Mouse (Mus musculus): Measurements from ENCODE around the gene 1810024B03Rik. TPM values are rescaled to one million over a fixed set of nuclear protein-coding genes. Genes with fewer than 3 reads are reported as not detected.
A peak's percentile ranks its signal among the peaks of the same experiment; 100 is the strongest.
"Not testable (repeated sequence)": the region's sequence is repeated elsewhere in the genome, so short reads cannot be mapped to it uniquely, and the experiment has no call there.

The 1810024B03Rik gene
- polyA plus RNA-seq, 1 experiment from 2014 or later: 1.8 TPM

GRCm38 (mm10) chr2:127166261-127166660 is 41.8 kb downstream of the 1810024B03Rik start:
- not testable (repeated sequence) for H3K36me3 ChIP-seq; H3K27ac ChIP-seq (ENCODE audit: poor library complexity, severe bottlenecking); H3K4me1 ChIP-seq (replicated peaks); ATAC-seq (ENCODE audit: insufficient number of reproducible peaks, low FRiP score); H3K9me3 ChIP-seq (replicated peaks); H3K4me2 ChIP-seq; H3K9ac ChIP-seq; H3K4me3 ChIP-seq
- H3K27me3 ChIP-seq (replicated peaks): peaks cover 21% of the 10 kb centered on the region
- 12% methylated on average over 1 of the region's 1 CpGs for WGBS

GRCm38 (mm10) chr2:127165675-127166074 is 42.4 kb downstream of the 1810024B03Rik start:
- H3K4me2 ChIP-seq: no peak overlapping the region
- no peaks in the 10 kb centered on the region for H3K36me3 ChIP-seq
- ATAC-seq (ENCODE audit: insufficient number of reproducible peaks, low FRiP score): no peak
- H3K9ac ChIP-seq: no peak overlapping the region
- peaks cover 26% of the 10 kb centered on the region for H3K27me3 ChIP-seq (replicated peaks)
- H3K9me3 ChIP-seq (replicated peaks): no peaks in the 10 kb centered on the region
- no peak overlapping the region for H3K4me3 ChIP-seq
- no peak overlapping the region for H3K27ac ChIP-seq (ENCODE audit: poor library complexity, severe bottlenecking)
- no peaks in the 10 kb centered on the region for H3K4me1 ChIP-seq (replicated peaks)
- 49% methylated on average over 4 of the region's 4 CpGs for WGBS

GRCm38 (mm10) chr2:127145699-127146098 is 62.4 kb downstream of the 1810024B03Rik start:
- 72% methylated on average over 3 of the region's 3 CpGs for WGBS

GRCm38 (mm10) chr2:127143158-127144063 is 64.7 kb downstream of the 1810024B03Rik start, which contains the start of gene Itpripl1:
Gene Itpripl1 (minus strand): TSS chr2:127143442.
- no peak within 1 kb of the TSS for H3K27ac ChIP-seq (ENCODE audit: poor library complexity, severe bottlenecking)
- H3K9me3 ChIP-seq (replicated peaks): peaks cover 3% of the 10 kb centered on the region
- peak within 1 kb of the TSS; percentile 85 for H3K4me2 ChIP-seq
- H3K4me3 ChIP-seq: peak within 1 kb of the TSS; percentile 65
- H3K27me3 ChIP-seq (replicated peaks): peaks cover 14% of the 10 kb centered on the region; the same call in 1 of the 2 replicates
- H3K36me3 ChIP-seq: peaks cover 22% of the 10 kb centered on the region
- H3K9ac ChIP-seq: peak within 1 kb of the TSS; percentile 73
- peaks cover 13% of the 10 kb centered on the region for H3K4me1 ChIP-seq (replicated peaks)
- WGBS: 3% methylated on average over 31 of the region's 31 CpGs
- peak; percentile 95 for ATAC-seq (ENCODE audit: insufficient number of reproducible peaks, low FRiP score)

More at GRCm38 (mm10) chr2:127145699-127146098, 62.4 kb downstream of the 1810024B03Rik start:
- Histone ChIP-seq H3K9ac (no peak overlapping the region), H3K4me1 (replicated peaks) (peaks cover 13% of the 10 kb centered on the region), H3K4me2 (no peak overlapping the region), H3K4me3 (no peak overlapping the region), H3K36me3 (peaks cover 9% of the 10 kb centered on the region), H3K27me3 (replicated peaks) (peaks cover 13% of the 10 kb centered on the region; the same call in 1 of the 2 replicates), H3K9me3 (replicated peaks) (peaks cover 2% of the 10 kb centered on the region; the same call in 1 of the 2 replicates), H3K27ac (ENCODE audit: poor library complexity, severe bottlenecking) (no peak overlapping the region)
- no peak for ATAC-seq (ENCODE audit: insufficient number of reproducible peaks, low FRiP score)

- H3K4me1 ChIP-seq (replicated peaks): peaks cover 17% of the 10 kb centered on the region
- no peak for ATAC-seq (ENCODE audit: insufficient number of reproducible peaks, low FRiP score)
- H3K4me3 ChIP-seq: peak overlapping the region; percentile 65
- H3K27me3 ChIP-seq (replicated peaks): peaks cover 14% of the 10 kb centered on the region; the same call in 1 of the 2 replicates
- 14% methylated on average over 6 of the region's 6 CpGs for WGBS
- peaks cover 22% of the 10 kb centered on the region for H3K36me3 ChIP-seq
- H3K9me3 ChIP-seq (replicated peaks): peaks cover 3% of the 10 kb centered on the region
- H3K9ac ChIP-seq: peak overlapping the region; percentile 73
- peak overlapping the region; percentile 85 for H3K4me2 ChIP-seq
- no peak overlapping the region for H3K27ac ChIP-seq (ENCODE audit: poor library complexity, severe bottlenecking)
Observed at GRCm38 (mm10) chr2:127142577-127143157, 65.4 kb downstream of the 1810024B03Rik start.

GRCm38 (mm10) chr2:127142031-127142430 is 66.0 kb downstream of the 1810024B03Rik start:
- H3K4me2 ChIP-seq: peak overlapping the region; percentile 85
- peaks cover 22% of the 10 kb centered on the region for H3K4me1 ChIP-seq (replicated peaks)
- H3K9me3 ChIP-seq (replicated peaks): peaks cover 3% of the 10 kb centered on the region
- ATAC-seq (ENCODE audit: insufficient number of reproducible peaks, low FRiP score): no peak
- no peak overlapping the region for H3K27ac ChIP-seq (ENCODE audit: poor library complexity, severe bottlenecking)
- peak overlapping the region; percentile 65; the same call in 1 of the 2 replicates for H3K4me3 ChIP-seq
- peaks cover 22% of the 10 kb centered on the region for H3K36me3 ChIP-seq
- 73% methylated on average over 10 of the region's 10 CpGs for WGBS
- H3K27me3 ChIP-seq (replicated peaks): peaks cover 14% of the 10 kb centered on the region; the same call in 1 of the 2 replicates
- H3K9ac ChIP-seq: peak overlapping the region; percentile 73; the same call in 1 of the 2 replicates

- WGBS: 92% methylated on average over 7 of the region's 7 CpGs
- ATAC-seq (ENCODE audit: insufficient number of reproducible peaks, low FRiP score): no peak
- peaks cover 14% of the 10 kb centered on the region; the same call in 1 of the 2 replicates for H3K27me3 ChIP-seq (replicated peaks)
Observed at GRCm38 (mm10) chr2:127140011-127140410, 68.1 kb downstream of the 1810024B03Rik start.

GRCm38 (mm10) chr2:127139605-127140004 is 68.5 kb downstream of the 1810024B03Rik start:
- H3K4me1 ChIP-seq (replicated peaks): peaks cover 32% of the 10 kb centered on the region
- peaks cover 22% of the 10 kb centered on the region for H3K36me3 ChIP-seq
- no peak overlapping the region for H3K4me3 ChIP-seq
- peaks cover 14% of the 10 kb centered on the region; the same call in 1 of the 2 replicates for H3K27me3 ChIP-seq (replicated peaks)
- no peak for ATAC-seq (ENCODE audit: insufficient number of reproducible peaks, low FRiP score)
- H3K9me3 ChIP-seq (replicated peaks): peaks cover 3% of the 10 kb centered on the region
- no peak overlapping the region for H3K9ac ChIP-seq
- 98% methylated on average over 1 of the region's 1 CpGs for WGBS
- no peak overlapping the region for H3K27ac ChIP-seq (ENCODE audit: poor library complexity, severe bottlenecking)
- H3K4me2 ChIP-seq: no peak overlapping the region

More at GRCm38 (mm10) chr2:127140011-127140410, 68.1 kb downstream of the 1810024B03Rik start:
- no peak overlapping the region for H3K27ac ChIP-seq (ENCODE audit: poor library complexity, severe bottlenecking)
- peaks cover 32% of the 10 kb centered on the region for H3K4me1 ChIP-seq (replicated peaks)
- H3K9ac ChIP-seq: no peak overlapping the region
- H3K4me2 ChIP-seq: no peak overlapping the region
- peaks cover 22% of the 10 kb centered on the region for H3K36me3 ChIP-seq
- peaks cover 3% of the 10 kb centered on the region for H3K9me3 ChIP-seq (replicated peaks)
- H3K4me3 ChIP-seq: no peak overlapping the region

- H3K36me3 ChIP-seq: peaks cover 22% of the 10 kb centered on the region
- H3K4me3 ChIP-seq: no peak overlapping the region
- H3K9ac ChIP-seq: no peak overlapping the region
- H3K4me2 ChIP-seq: no peak overlapping the region
- peaks cover 3% of the 10 kb centered on the region for H3K9me3 ChIP-seq (replicated peaks)
- 88% methylated on average over 8 of the region's 8 CpGs for WGBS
- peaks cover 14% of the 10 kb centered on the region; the same call in 1 of the 2 replicates for H3K27me3 ChIP-seq (replicated peaks)
- H3K4me1 ChIP-seq (replicated peaks): peaks cover 32% of the 10 kb centered on the region
- H3K27ac ChIP-seq (ENCODE audit: poor library complexity, severe bottlenecking): no peak overlapping the region
- no peak for ATAC-seq (ENCODE audit: insufficient number of reproducible peaks, low FRiP score)
Observed at GRCm38 (mm10) chr2:127139094-127139493, 69.0 kb downstream of the 1810024B03Rik start.

- Histone ChIP-seq H3K27me3 (replicated peaks) (peaks cover 14% of the 10 kb centered on the region; the same call in 1 of the 2 replicates), H3K9me3 (replicated peaks) (peaks cover 3% of the 10 kb centered on the region), H3K4me3 (no peak overlapping the region), H3K4me1 (replicated peaks) (peaks cover 32% of the 10 kb centered on the region), H3K4me2 (no peak overlapping the region), H3K27ac (ENCODE audit: poor library complexity, severe bottlenecking) (no peak overlapping the region), H3K36me3 (peaks cover 22% of the 10 kb centered on the region), H3K9ac (no peak overlapping the region)
- no peak for ATAC-seq (ENCODE audit: insufficient number of reproducible peaks, low FRiP score)
- 87% methylated on average over 4 of the region's 4 CpGs for WGBS
Observed at GRCm38 (mm10) chr2:127138449-127138848, 69.6 kb downstream of the 1810024B03Rik start.

Measured in heart, embryonic 12.5 days (tissue).